In the genomic region with DNA sequence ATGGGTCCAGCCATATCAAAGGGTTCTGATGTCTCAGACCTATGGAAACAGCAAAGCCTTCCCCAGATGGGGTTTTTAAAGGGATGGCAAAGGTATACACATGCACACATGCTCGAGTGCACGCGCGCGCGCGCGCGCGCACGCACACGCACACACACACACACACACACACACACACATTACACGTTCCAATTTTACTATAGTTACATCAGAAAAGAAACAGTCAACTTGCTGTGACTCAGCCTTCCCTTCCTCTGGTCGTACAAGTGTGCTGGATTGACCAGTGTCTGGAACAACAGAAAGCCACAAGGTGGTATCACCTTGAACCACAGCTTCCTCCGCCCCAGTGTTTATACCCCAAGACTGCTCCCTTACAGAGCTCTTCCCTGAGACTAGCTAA, we compare ENCODE assay signal across 29 mouse cellular contexts. TPM values are rescaled to one million over a fixed set of nuclear protein-coding genes. Genes with fewer than 3 reads are reported as not detected.
DNase-seq lines count a peak whose midpoint lies in the region; ATAC-seq and TF ChIP-seq lines count a peak whose summit lies in the region.
"Had no signal": no experiment of that assay in that cellular context is flagged by ENCODE, and none has a peak within 500 bp of the region (broad histone marks: within the 10 kb centered on the region; RNA-seq: fewer than 3 reads in every experiment).

No protein-coding gene starts in this region.

- ATAC-seq in hematopoietic stem cell, adult 5-6 weeks (replicated peaks in 1 of 2; ENCODE audit: insufficient read depth in 1 of 2, low FRiP score in 2 of 2, low TSS enrichment in 1 of 2, low read depth in 1 of 2, poor library complexity in 2 of 2, severe bottlenecking in 2 of 2): peak; percentile 48 to 74
- no peak for ATAC-seq in hindbrain, embryonic 12.5 days (ENCODE audit: low FRiP score)
- ATAC-seq: forebrain, embryonic 13.5 days; inflammation-experienced regulatory T-cells, adult 6 months; midbrain, embryonic 16.5 days had no signal

- no peak for TF ChIP-seq RAD21 in MEL (IDR thresholded peaks at IDR 0.05; ENCODE audit: low read depth, low read length)

- peak; percentile 86 to 94 for TF ChIP-seq EP300 in MEL (IDR thresholded peaks at IDR 0.05; ENCODE audit: low read depth in 1 of 2, low read length in 2 of 2)

- intact Hi-C loops in left cerebral cortex, postnatal 25 days (cut with DNase I): loop anchor here (2.0 kb wide), 1 partner anchor 117 kb away; no protein-coding TSS in a partner anchor

- H3K4me3 ChIP-seq in MEL (ENCODE audit: control insufficient read depth in 1 of 2, insufficient read depth in 1 of 2, low read depth in 2 of 2, low read length in 2 of 2): no peak overlapping the region; a peak in 1 of 4 replicates
- no peak overlapping the region for H3K4me3 ChIP-seq in hindbrain, embryonic 12.5 days
- H3K4me3 ChIP-seq: embryonic facial prominence, embryonic 13.5 days; erythroblast, embryonic 14.5 days; forebrain, embryonic 13.5 days; heart, embryonic 12.5 days; limb, embryonic 12.5 days; liver, embryonic 13.5 days; myocyte; neural tube, embryonic 15.5 days had no signal

- peaks cover 1 to 43% of the 10 kb centered on the region in 2 experiments for H3K36me3 ChIP-seq in MEL (ENCODE audit: control insufficient read depth in 1 of 2, insufficient read depth in 2 of 2, low read length in 2 of 2)
- H3K36me3 ChIP-seq in hindbrain, embryonic 12.5 days: no peaks in the 10 kb centered on the region
- H3K36me3 ChIP-seq: heart, embryonic 12.5 days; liver, embryonic 13.5 days had no signal

- no peak for TF ChIP-seq POLR2A in MEL (IDR thresholded peaks at IDR 0.05; ENCODE audit: control insufficient read depth in 1 of 2, insufficient read depth in 1 of 2, low read depth in 1 of 2, low read length in 2 of 2, poor library complexity in 1 of 2)

- peaks cover 36 to 47% of the 10 kb centered on the region in 2 experiments for H3K4me1 ChIP-seq in MEL (ENCODE audit: control insufficient read depth in 1 of 2, insufficient read depth in 2 of 2, low read length in 2 of 2)
- peaks cover 10% of the 10 kb centered on the region for H3K4me1 ChIP-seq in hindbrain, embryonic 12.5 days

- 95% methylated on average over 15 of the region's 15 CpGs for WGBS in hindbrain, embryonic 12.5 days

- no peak for TF ChIP-seq CTCF in MEL (IDR thresholded peaks at IDR 0.05 in 2 of 3, conservative IDR thresholded peaks at IDR 0.05 in 1 of 3; ENCODE audit: control insufficient read depth in 1 of 3, insufficient read depth in 1 of 3, low read depth in 2 of 3, low read length in 3 of 3, poor library complexity in 1 of 3, severe bottlenecking in 1 of 3)

- peak; percentile 67 for DNase-seq in CD4-positive helper T cell, adult 2 months (ENCODE audit: low read depth, low spot score)
- DNase-seq in MEL (ENCODE audit: low read depth, low spot score): peak; percentile 90
- peak; percentile 44 to 53 for DNase-seq in natural killer cell, adult 2 months (ENCODE audit: low spot score in 2 of 2)
- DNase-seq in cerebellum, adult 9-11 months: no peak
- DNase-seq in left cerebral cortex, postnatal 25 days (ENCODE audit: low spot score in 2 of 2): no peak
- DNase-seq in thymus, postnatal 4 days: no peak
- DNase-seq: cerebellum, adult 11 months; cerebellum, postnatal 10 days; embryo, embryonic 11 days; gastrocnemius, postnatal 14 days; heart, adult 18-20 months; heart, postnatal 10 days; kidney, adult 18-20 months; kidney, postnatal 4 days; layer of hippocampus, adult 9-11 months; liver, embryonic 13.5 days; lung, adult 2 months; lung, postnatal 14 days had no signal

- H3K79me2 ChIP-seq in MEL (ENCODE audit: control insufficient read depth, insufficient read depth, low read length, poor library complexity): peaks cover 21% of the 10 kb centered on the region

- peak overlapping the region; percentile 55 for H3K9ac ChIP-seq in MEL (ENCODE audit: control insufficient read depth, low read depth, low read length, poor library complexity, severe bottlenecking)
- no peak overlapping the region for H3K9ac ChIP-seq in hindbrain, embryonic 12.5 days
- H3K9ac ChIP-seq: forebrain, embryonic 13.5 days; heart, embryonic 12.5 days; limb, embryonic 12.5 days; liver, embryonic 13.5 days; neural tube, embryonic 15.5 days had no signal

- H3K9me3 ChIP-seq in MEL (replicated peaks; ENCODE audit: insufficient read depth, low read length): no peaks in the 10 kb centered on the region
- H3K9me3 ChIP-seq in hindbrain, embryonic 12.5 days (replicated peaks): no peaks in the 10 kb centered on the region
- H3K9me3 ChIP-seq: embryonic facial prominence, embryonic 13.5 days; forebrain, embryonic 13.5 days; heart, embryonic 12.5 days; limb, embryonic 12.5 days; liver, embryonic 13.5 days; neural tube, embryonic 15.5 days had no signal

- no peak overlapping the region for H3K4me2 ChIP-seq in hindbrain, embryonic 12.5 days (replicated peaks)
- H3K4me2 ChIP-seq: embryonic facial prominence, embryonic 13.5 days; forebrain, embryonic 13.5 days; heart, embryonic 12.5 days; limb, embryonic 12.5 days; liver, embryonic 13.5 days; neural tube, embryonic 15.5 days had no signal

- H3K27me3 ChIP-seq in MEL (ENCODE audit: control insufficient read depth in 1 of 2, insufficient read depth in 2 of 2, low read length in 2 of 2): no peaks in the 10 kb centered on the region
- no peaks in the 10 kb centered on the region for H3K27me3 ChIP-seq in hindbrain, embryonic 12.5 days
- H3K27me3 ChIP-seq: embryonic facial prominence, embryonic 13.5 days; forebrain, embryonic 13.5 days; limb, embryonic 12.5 days; liver, embryonic 13.5 days; neural tube, embryonic 15.5 days had no signal

- H3K27ac ChIP-seq in MEL (ENCODE audit: control insufficient read depth, low read depth, low read length): peak overlapping the region; percentile 93
- H3K27ac ChIP-seq in hindbrain, embryonic 12.5 days: no peak overlapping the region
- H3K27ac ChIP-seq: embryonic facial prominence, embryonic 13.5 days; forebrain, embryonic 13.5 days; limb, embryonic 12.5 days; liver, embryonic 13.5 days; neural tube, embryonic 15.5 days had no signal

TF ChIP-seq in MEL, 35 proteins besides CTCF, POLR2A, EP300 and RAD21 (continues in another document):
- TF ChIP-seq MEF2A (IDR thresholded peaks at IDR 0.05; ENCODE audit: extremely low read depth, insufficient replicate concordance, low read depth, low read length, poor library complexity, severe bottlenecking) (0 out of 2 replicates have a peak, but pooled peaks have one; percentile 61), NRF1 (IDR thresholded peaks at IDR 0.05; ENCODE audit: insufficient read depth, low read depth, low read length, poor library complexity, severe bottlenecking) (peak; percentile 69), GABPA (IDR thresholded peaks at IDR 0.05; ENCODE audit: low read depth, low read length) (peak; percentile 60), GATA1 (IDR thresholded peaks at IDR 0.05; ENCODE audit: low read depth, low read length) (no peak), USF1 (IDR thresholded peaks at IDR 0.05; ENCODE audit: low read depth, low read length) (no peak; the same call in 1 of the 2 replicates), HCFC1 (IDR thresholded peaks at IDR 0.05; ENCODE audit: low read depth, low read length) (peak; percentile 40), E2F4 (IDR thresholded peaks at IDR 0.05; ENCODE audit: borderline replicate concordance, low read depth, low read length) (no peak), ZC3H11A (IDR thresholded peaks at IDR 0.05; ENCODE audit: low read depth, low read length) (no peak), ZNF384 (IDR thresholded peaks at IDR 0.05; ENCODE audit: low read depth, low read length) (no peak), CHD1 (IDR thresholded peaks at IDR 0.05; ENCODE audit: low read depth, low read length) (no peak), UBTF (IDR thresholded peaks at IDR 0.05; ENCODE audit: borderline replicate concordance, insufficient read depth, low read depth, low read length) (no peak), POLR2AphosphoS2 (IDR thresholded peaks at IDR 0.05; ENCODE audit: low read length) (no peak), USF2 (IDR thresholded peaks at IDR 0.05; ENCODE audit: borderline replicate concordance in 1 of 2, insufficient read depth in 1 of 2, low read depth in 1 of 2, low read length in 2 of 2) (no peak), TCF12 (IDR thresholded peaks at IDR 0.05; ENCODE audit: low read depth, low read length) (peak; percentile 87), RCOR1 (IDR thresholded peaks at IDR 0.05; ENCODE audit: low read depth, low read length) (peak; percentile 54), MYB (IDR thresholded peaks at IDR 0.05; ENCODE audit: low read depth, low read length) (peak; percentile 87), POLR2AphosphoS5 (IDR thresholded peaks at IDR 0.05; ENCODE audit: borderline replicate concordance, low read depth, low read length) (no peak), TBP (IDR thresholded peaks at IDR 0.05; ENCODE audit: low read depth, low read length) (0 out of 2 replicates have a peak, but pooled peaks have one; percentile 26), ZMIZ1 (IDR thresholded peaks at IDR 0.05; ENCODE audit: low read depth, low read length) (0 out of 2 replicates have a peak, but pooled peaks have one; percentile 25), BHLHE40 (IDR thresholded peaks at IDR 0.05; ENCODE audit: borderline replicate concordance, low read depth, low read length) (peak; percentile 78; the same call in 1 of the 2 replicates), KAT2A (conservative IDR thresholded peaks at IDR 0.05; ENCODE audit: low read depth, low read length) (peak; percentile 58), MAZ (IDR thresholded peaks at IDR 0.05; ENCODE audit: low read depth, low read length) (no peak), MAFK (IDR thresholded peaks at IDR 0.05; ENCODE audit: borderline replicate concordance, low read depth, low read length) (peak; percentile 58; the same call in 1 of the 2 replicates), ZKSCAN1 (IDR thresholded peaks at IDR 0.05; ENCODE audit: low read depth, low read length) (no peak)

RNA-seq across cellular contexts. Expression of a gene that starts 2.8 kb away (rescaled TPM):
- total RNA-seq in MEL (2012; rRNA removed): 125 and 138 TPM in 2 replicates
- 100 to 1,000 TPM; 119 to 211 TPM for polyA plus RNA-seq in MEL (2012; ENCODE audit: insufficient read depth in 1 of 2, insufficient read length in 2 of 2, low read depth in 1 of 2, low replicate concordance in 2 of 2, missing spikeins in 1 of 2)
- total RNA-seq in hematopoietic stem cell, adult 5-6 weeks (2017): 123 and 135 TPM in 2 replicates
- polyA plus RNA-seq in hindbrain, embryonic 12.5 days (2016; fragmentation: Nextera tagmentation; extraction: Ambion mirVana): 100 and 105 TPM in 2 replicates
- 100 to 1,000 TPM in 1 of 2 experiments, 10 to 100 TPM in 1; 99.9 to 101 TPM for total RNA-seq in left cerebral cortex, postnatal 25 days (2021)

RNA-seq across cellular contexts. Expression of a gene that starts 49.9 kb away (rescaled TPM):
- total RNA-seq in MEL (2012; rRNA removed): not detected in 2 replicates
- under 1 TPM in 1 of 2 experiments, not detected in 1; 0.19 TPM for polyA plus RNA-seq in MEL (2012; ENCODE audit: insufficient read depth in 1 of 2, insufficient read length in 2 of 2, low read depth in 1 of 2, low replicate concordance in 2 of 2, missing spikeins in 1 of 2)
- total RNA-seq in hematopoietic stem cell, adult 5-6 weeks (2017): 0.13 TPM in 1 of 2 replicates, not detected in the other
- polyA plus RNA-seq in hindbrain, embryonic 12.5 days (2016; fragmentation: Nextera tagmentation; extraction: Ambion mirVana): 2.0 and 3.4 TPM in 2 replicates
- total RNA-seq in left cerebral cortex, postnatal 25 days (2021): 1 to 10 TPM; 1.4 to 2.8 TPM
- total RNA-seq: gastrocnemius, postnatal 14 days; heart, adult 18-20 months; heart, postnatal 10 days had no signal
- polyA plus RNA-seq: erythroblast, embryonic 14.5 days; liver, embryonic 13.5 days; lung, adult 2 months had no signal

Comparison
In these comparisons a context has a peak if more than half of its experiments do, and no peak if none do; other contexts are left out.
1. DNase-seq: peak in CD4-positive helper T cell, adult 2 months (single experiment), MEL (single experiment) and natural killer cell, adult 2 months (2 of 2); none in cerebellum, adult 9-11 months (single experiment), left cerebral cortex, postnatal 25 days (0 of 2) and thymus, postnatal 4 days (single experiment).